Mouse (Mus musculus) CH12.LX (cell line): Measurements from ENCODE around the gene Uap1l1. TPM values are rescaled to one million over a fixed set of nuclear protein-coding genes. Genes with fewer than 3 reads are reported as not detected.

Experiments
- DNase-seq: peaks from one replicate; pipeline ENCODE4 v3.0.0-alpha.2; 2013; ENCODE audit errors: extremely low read depth
- H3K27ac ChIP-seq: 2 replicates; pipeline ENCODE4 v1.5.1; 2012; ENCODE audit warnings: low read depth, mild to moderate bottlenecking, control low read depth, moderate library complexity; ENCODE audit not compliant: insufficient read depth
- H3K27me3 ChIP-seq: replicated peaks from 2 replicates; pipeline ENCODE3; 2012; ENCODE audit warnings: inconsistent platforms
- H3K36me3 ChIP-seq, 2 experiments: replicated peaks in 1 of 2; 2 replicates each; pipeline versions ENCODE3 to v1.6.1; 2012; ENCODE audit warnings: inconsistent platforms in 1 of 2, low read length in 1 of 2, mild to moderate bottlenecking in 1 of 2, mixed read lengths in 1 of 2, moderate library complexity in 1 of 2; ENCODE audit not compliant: control insufficient read depth in 1 of 2, insufficient read depth in 1 of 2
- H3K4me1 ChIP-seq, 2 experiments: 2 replicates each; pipeline ENCODE4 v1.6.1; 2012; ENCODE audit warnings: inconsistent platforms in 1 of 2, moderate library complexity in 1 of 2; ENCODE audit not compliant: insufficient read depth in 2 of 2, control insufficient read depth in 1 of 2
- H3K4me2 ChIP-seq: 2 replicates; pipeline ENCODE4 v1.6.1; 2012; ENCODE audit warnings: low read depth, mild to moderate bottlenecking, control low read depth; ENCODE audit not compliant: poor library complexity, insufficient read depth, severe bottlenecking
- H3K4me3 ChIP-seq, 3 experiments: fragments of 150-350 bp in 1 of 3; sonication (generic) in 1 of 3; replicated peaks in 1 of 3; 2 replicates each; pipeline versions ENCODE3 to v1.5.1; 2011 to 2012; ENCODE audit warnings: low read depth in 2 of 3, low read length in 2 of 3, mild to moderate bottlenecking in 2 of 3, moderate library complexity in 2 of 3, control low read depth in 1 of 3, improper control_type of control experiment in 1 of 3, inconsistent platforms in 1 of 3, mixed read lengths in 1 of 3; ENCODE audit not compliant: poor library complexity in 1 of 3
- H3K79me2 ChIP-seq: replicated peaks from 2 replicates; pipeline ENCODE4 v1.6.1; 2012; ENCODE audit warnings: mild to moderate bottlenecking, moderate library complexity; ENCODE audit not compliant: control insufficient read depth, poor library complexity, insufficient read depth, severe bottlenecking; ENCODE audit errors: extremely low read depth
- H3K9ac ChIP-seq: 2 replicates; pipeline ENCODE4 v1.6.1; 2012; ENCODE audit warnings: low read depth, mild to moderate bottlenecking, control low read depth, moderate library complexity; ENCODE audit not compliant: insufficient read depth
- H3K9me3 ChIP-seq: replicated peaks from 2 replicates; pipeline ENCODE3; 2012; ENCODE audit warnings: low read length, inconsistent platforms, mixed read lengths
- BHLHE40 ChIP-seq: IDR thresholded peaks from 2 replicates; pipeline ENCODE4 v1.6.1; 2011; ENCODE audit warnings: mild to moderate bottlenecking, low read depth, low read length, improper control_type of control experiment
- CHD1 ChIP-seq: IDR thresholded peaks from 2 replicates; pipeline ENCODE4 v1.6.1; 2012; ENCODE audit warnings: low read depth, low read length, improper control_type of control experiment, inconsistent platforms
- CHD2 ChIP-seq: IDR thresholded peaks from 2 replicates; pipeline ENCODE4 v1.6.1; 2011; ENCODE audit warnings: low read length, improper control_type of control experiment
- CTCF ChIP-seq, 2 experiments: IDR thresholded peaks in 1 of 2; conservative IDR thresholded peaks in 1 of 2; 2 replicates each; pipeline ENCODE4 v1.5.1; 2011 to 2012; ENCODE audit warnings: low read depth in 2 of 2, low read length in 2 of 2, improper control_type of control experiment in 1 of 2, inconsistent platforms in 1 of 2, mild to moderate bottlenecking in 1 of 2, moderate library complexity in 1 of 2
- ETS1 ChIP-seq: conservative IDR thresholded peaks from 2 replicates; pipeline ENCODE4 v1.6.1; 2012; ENCODE audit warnings: low read depth, mild to moderate bottlenecking, inconsistent platforms, low read length, improper control_type of control experiment, moderate library complexity
- IRF4 ChIP-seq: IDR thresholded peaks from 2 replicates; pipeline ENCODE4 v1.6.1; 2014; ENCODE audit warnings: low read depth, mild to moderate bottlenecking, inconsistent platforms, low read length, improper control_type of control experiment
- KAT2A ChIP-seq: IDR thresholded peaks from 2 replicates; pipeline ENCODE4 v1.6.1; 2012; ENCODE audit warnings: low read length, improper control_type of control experiment, inconsistent platforms; ENCODE audit not compliant: insufficient replicate concordance
- MAX ChIP-seq: IDR thresholded peaks from 2 replicates; pipeline ENCODE4 v1.6.1; 2011; ENCODE audit warnings: low read length, improper control_type of control experiment
- MAZ ChIP-seq: IDR thresholded peaks from 2 replicates; pipeline ENCODE4 v1.6.1; 2012; ENCODE audit warnings: low read depth, mild to moderate bottlenecking, inconsistent platforms, low read length, improper control_type of control experiment, moderate library complexity
- NELFE ChIP-seq: IDR thresholded peaks from 2 replicates; pipeline ENCODE4 v1.6.1; 2011; ENCODE audit warnings: low read depth, low read length, improper control_type of control experiment
- PAX5 ChIP-seq: IDR thresholded peaks from 2 replicates; pipeline ENCODE4 v1.6.1; 2012; ENCODE audit warnings: low read length, inconsistent platforms, mixed read lengths
- POLR2A ChIP-seq: IDR thresholded peaks from 2 replicates; pipeline ENCODE4 v1.6.1; 2011; ENCODE audit warnings: low read depth, mild to moderate bottlenecking, improper control_type of control experiment, low read length
- POLR2AphosphoS2 ChIP-seq: IDR thresholded peaks from 2 replicates; pipeline ENCODE4 v1.6.1; 2011; ENCODE audit warnings: low read depth, low read length, improper control_type of control experiment
- RAD21 ChIP-seq: IDR thresholded peaks from 2 replicates; pipeline ENCODE4 v1.6.1; 2011; ENCODE audit warnings: low read depth, mild to moderate bottlenecking, low read length, improper control_type of control experiment, moderate library complexity
- SMC3 ChIP-seq: IDR thresholded peaks from 2 replicates; pipeline ENCODE4 v1.6.1; 2011; ENCODE audit warnings: low read depth, low read length, improper control_type of control experiment
- TCF12 ChIP-seq: IDR thresholded peaks from 2 replicates; pipeline ENCODE4 v1.6.1; 2014; ENCODE audit warnings: low read depth, mild to moderate bottlenecking, inconsistent platforms, low read length, improper control_type of control experiment
- UBTF ChIP-seq: IDR thresholded peaks from 2 replicates; pipeline ENCODE4 v1.6.1; 2012; ENCODE audit warnings: low read depth, mild to moderate bottlenecking, inconsistent platforms, low read length, improper control_type of control experiment, moderate library complexity
- USF1 ChIP-seq: IDR thresholded peaks from 2 replicates; pipeline ENCODE4 v1.6.1; 2014; ENCODE audit warnings: low read depth, mild to moderate bottlenecking, inconsistent platforms, low read length, improper control_type of control experiment
- USF2 ChIP-seq: conservative IDR thresholded peaks from 2 replicates; pipeline ENCODE4 v1.6.1; 2011; ENCODE audit warnings: low read depth, low read length, improper control_type of control experiment
- ZC3H11A ChIP-seq: IDR thresholded peaks from 2 replicates; pipeline ENCODE4 v1.6.1; 2012; ENCODE audit warnings: low read depth, mild to moderate bottlenecking, inconsistent platforms, low read length, improper control_type of control experiment
- ZMIZ1 ChIP-seq: IDR thresholded peaks from 2 replicates; pipeline ENCODE4 v1.6.1; 2012; ENCODE audit warnings: low read depth, mild to moderate bottlenecking, inconsistent platforms, low read length, improper control_type of control experiment
- dilution Hi-C: fragments of 300-500 bp; cut with MboI; formaldehyde crosslinking; loops from 2 replicates; pipeline ENCODE4 v1.14.3; 2020; ENCODE audit warnings: low sequenced_read_pairs; ENCODE audit not compliant: extremely low pct_unique_long_range_greater_than_20kb, extremely low pct_ligation_motif_present
- in situ Hi-C: fragments of 300-500 bp; cut with MboI; formaldehyde crosslinking; loops from 3 replicates; pipeline ENCODE4 v1.14.3; 2019; ENCODE audit warnings: low sequenced_read_pairs, low pct_ligation_motif_present, low pct_unique_long_range_greater_than_20kb, mixed read lengths
- polyA plus RNA-seq: library from polyadenylated mRNA; unstranded; fragments of >175 nt; gene quantifications from 2 replicates; pipeline ENCODE4 v1.2.1, GENCODE M21; 2012; ENCODE audit warnings: low read depth; ENCODE audit not compliant: insufficient read length
- total RNA-seq, 2 experiments: library from RNA; depleted of rRNA; stranded (reverse); fragments of 300-350 nt in 1 of 2; fragments of >200 nt in 1 of 2; gene quantifications; 2 replicates each; pipeline ENCODE4 v1.2.3; 2012 to 2014

Uap1l1 gene
- total and polyA plus RNA-seq, 3 experiments = 4.3 to 30.8 (median 14.5) TPM

- no peak for TF ChIP-seq USF2
- TF ChIP-seq POLR2A = no peak
- no peak for TF ChIP-seq POLR2AphosphoS2
- TF ChIP-seq CTCF (conservative IDR thresholded peaks at IDR 0.05 in 1 of 2, IDR thresholded peaks at IDR 0.05 in 1 of 2; ENCODE audit: low read depth in 2 of 2, low read length in 2 of 2) = peak; percentile 75 to 93
- no peak for TF ChIP-seq ZMIZ1
- TF ChIP-seq TCF12 = no peak
- TF ChIP-seq BHLHE40 = no peak
- no peak for TF ChIP-seq ETS1
- TF ChIP-seq UBTF = no peak
- TF ChIP-seq CHD1 = no peak
- TF ChIP-seq CHD2 = no peak
Observed at GRCm38 (mm10) chr2:25402377-25402971, 37.0 kb upstream of the Uap1l1 start (continued).

GRCm38 (mm10) chr2:25400764-25401163, 35.3 kb upstream of the Uap1l1 start:
- TF ChIP-seq KAT2A (no peak), SMC3 (peak; percentile 48), IRF4 (no peak), NELFE (peak; percentile 30; the same call in 1 of the 2 replicates), RAD21 (peak; percentile 62), CTCF (conservative IDR thresholded peaks at IDR 0.05 in 1 of 2, IDR thresholded peaks at IDR 0.05 in 1 of 2; ENCODE audit: low read depth in 2 of 2, low read length in 2 of 2) (peak in 1 of 2 experiments; percentile 79; a peak in 3 of 4 replicates)
- dilution Hi-C loops = no loop called here
- Histone ChIP-seq H3K4me1 (no peaks in the 10 kb centered on the region), H3K27ac (no peak overlapping the region), H3K79me2 (no peaks in the 10 kb centered on the region), H3K36me3 (no peaks in the 10 kb centered on the region), H3K27me3 (peaks cover 94% of the 10 kb centered on the region), H3K4me3 (no peak overlapping the region), H3K4me2 (no peak overlapping the region), H3K9me3 (no peaks in the 10 kb centered on the region), H3K9ac (no peak overlapping the region)
- no peak for DNase-seq
- in situ Hi-C loops = loop anchor here (5.0 kb wide), 1 partner anchor 33 kb away; the partner anchor contains the start of gene Uap1l1

- Histone ChIP-seq H3K27me3 (peaks cover 94% of the 10 kb centered on the region), H3K36me3 (no peaks in the 10 kb centered on the region), H3K4me2 (no peak overlapping the region), H3K9ac (no peak overlapping the region), H3K27ac (no peak overlapping the region), H3K79me2 (no peaks in the 10 kb centered on the region), H3K4me3 (no peak overlapping the region), H3K4me1 (no peaks in the 10 kb centered on the region), H3K9me3 (no peaks in the 10 kb centered on the region)
- TF ChIP-seq NELFE (no peak), IRF4 (no peak), ZC3H11A (no peak), MAX (no peak), ETS1 (no peak), MAZ (no peak), SMC3 (no peak), ZMIZ1 (no peak), PAX5 (no peak), USF1 (no peak)
- DNase-seq = no peak
- in situ Hi-C loops = loop anchor here (5.0 kb wide), 1 partner anchor 33 kb away; the partner anchor contains the start of gene Uap1l1
- dilution Hi-C loops = no loop called here
Observed at GRCm38 (mm10) chr2:25400291-25400690, 34.8 kb upstream of the Uap1l1 start.
